In genomic region chr9:66271726-66272125, GRCm38 (mm10) we compare ENCODE assay signal across 22 mouse cellular contexts.
DNase-seq lines count a peak whose midpoint lies in the region; ATAC-seq and TF ChIP-seq lines count a peak whose summit lies in the region.
"Had no signal": no experiment of that assay in that cellular context is flagged by ENCODE, and none has a peak within 500 bp of the region (broad histone marks: within the 10 kb centered on the region; RNA-seq: fewer than 3 reads in every experiment).

No protein-coding gene starts in this region.

- H3K27ac ChIP-seq in forebrain, embryonic 10.5 days, result peak overlapping the region; percentile 69
- H3K27ac ChIP-seq in forebrain, postnatal 0 days (ENCODE audit: low read depth, low read length), result no peak overlapping the region
- H3K27ac ChIP-seq in intestine, embryonic 16.5 days (ENCODE audit: low read length), result no peak overlapping the region
- no peak overlapping the region for H3K27ac ChIP-seq in intestine, postnatal 0 days (ENCODE audit: low read depth, low read length)
- H3K27ac ChIP-seq: embryonic facial prominence, embryonic 15.5 days; forebrain, embryonic 15.5 days; heart, embryonic 13.5 days; hindbrain, embryonic 14.5 days had no signal

- DNase-seq in forebrain, embryonic 10.5 days (ENCODE audit: extremely low spot score, low spot score), result no peak
- DNase-seq in forebrain, postnatal 0 days, result no peak
- peak; percentile 26 for DNase-seq in ES-CJ7 (ENCODE audit: low read depth, low spot score)
- peak; percentile 54 for DNase-seq in ZHBTc4 (ENCODE audit: low read depth, low spot score)
- DNase-seq in spleen, postnatal 14 days (ENCODE audit: low spot score in 2 of 2), result no peak
- DNase-seq: adrenal gland, adult 2 months; adrenal gland, postnatal 36 days; cerebellum, adult 2 months; cerebellum, postnatal 10 days; gastrocnemius, postnatal 14 days; heart, postnatal 4 days; kidney, adult 11 months; kidney, adult 9 months had no signal

- peaks cover 58% of the 10 kb centered on the region for H3K4me1 ChIP-seq in forebrain, embryonic 10.5 days
- peaks cover 13% of the 10 kb centered on the region; the same call in 1 of the 2 replicates for H3K4me1 ChIP-seq in forebrain, postnatal 0 days (ENCODE audit: insufficient read depth)
- peaks cover 26% of the 10 kb centered on the region for H3K4me1 ChIP-seq in intestine, embryonic 16.5 days (ENCODE audit: control insufficient read depth, insufficient read depth, low read length)
- H3K4me1 ChIP-seq in intestine, postnatal 0 days (replicated peaks; ENCODE audit: control insufficient read depth, insufficient read depth, low read length), result peaks cover 21% of the 10 kb centered on the region; the same call in 1 of the 2 replicates

- no peak overlapping the region for H3K4me3 ChIP-seq in forebrain, embryonic 10.5 days
- H3K4me3 ChIP-seq in forebrain, postnatal 0 days (ENCODE audit: low read depth, low read length), result no peak overlapping the region
- H3K4me3 ChIP-seq in intestine, embryonic 16.5 days (ENCODE audit: low read length), result no peak overlapping the region
- no peak overlapping the region for H3K4me3 ChIP-seq in intestine, postnatal 0 days (ENCODE audit: low read depth, low read length)
- H3K4me3 ChIP-seq: embryonic facial prominence, embryonic 15.5 days; erythroblast, embryonic 14.5 days; forebrain, embryonic 15.5 days; heart, embryonic 13.5 days had no signal

- WGBS in forebrain, embryonic 10.5 days, result 48% methylated on average over 5 of the region's 5 CpGs
- 57% methylated on average over 5 of the region's 5 CpGs for WGBS in forebrain, postnatal 0 days
- WGBS in intestine, embryonic 16.5 days, result 51% methylated on average over 5 of the region's 5 CpGs
- WGBS in intestine, postnatal 0 days, result 58% methylated on average over 5 of the region's 5 CpGs

- no peak for TF ChIP-seq CTCF in forebrain, postnatal 0 days (IDR thresholded peaks at IDR 0.05; ENCODE audit: low read depth)
- TF ChIP-seq CTCF in intestine, postnatal 0 days (IDR thresholded peaks at IDR 0.05; ENCODE audit: low read depth), result no peak

- H3K4me2 ChIP-seq in forebrain, postnatal 0 days (ENCODE audit: low read depth), result no peak overlapping the region
- no peak overlapping the region for H3K4me2 ChIP-seq in intestine, embryonic 16.5 days (ENCODE audit: low read depth, low read length)
- H3K4me2 ChIP-seq in intestine, postnatal 0 days (replicated peaks; ENCODE audit: low read depth), result no peak overlapping the region
- H3K4me2 ChIP-seq: embryonic facial prominence, embryonic 15.5 days; forebrain, embryonic 15.5 days; heart, embryonic 13.5 days; hindbrain, embryonic 14.5 days had no signal

- no peaks in the 10 kb centered on the region for H3K27me3 ChIP-seq in forebrain, embryonic 10.5 days (ENCODE audit: poor library complexity, severe bottlenecking)
- no peaks in the 10 kb centered on the region for H3K27me3 ChIP-seq in forebrain, postnatal 0 days (ENCODE audit: insufficient read depth, low read length)
- H3K27me3 ChIP-seq in intestine, embryonic 16.5 days (replicated peaks; ENCODE audit: control insufficient read depth, insufficient read depth, low read length), result no peaks in the 10 kb centered on the region
- H3K27me3 ChIP-seq in intestine, postnatal 0 days (replicated peaks; ENCODE audit: control insufficient read depth, insufficient read depth, low read length), result no peaks in the 10 kb centered on the region
- H3K27me3 ChIP-seq: CH12.LX; embryonic facial prominence, embryonic 15.5 days; forebrain, embryonic 15.5 days; heart, embryonic 13.5 days had no signal

- H3K9ac ChIP-seq in forebrain, postnatal 0 days, result no peak overlapping the region
- peak overlapping the region; percentile 39; the same call in 1 of the 2 replicates for H3K9ac ChIP-seq in intestine, embryonic 16.5 days (ENCODE audit: low read depth, low read length)
- H3K9ac ChIP-seq in intestine, postnatal 0 days (ENCODE audit: low read depth, low read length), result no peak overlapping the region
- H3K9ac ChIP-seq: embryonic facial prominence, embryonic 15.5 days; forebrain, embryonic 15.5 days; heart, embryonic 13.5 days; hindbrain, embryonic 14.5 days had no signal

- ATAC-seq in forebrain, postnatal 0 days, result no peak
- no peak for ATAC-seq in intestine, embryonic 16.5 days
- no peak for ATAC-seq in intestine, postnatal 0 days
- no peak for ATAC-seq in inflammation-experienced regulatory T-cells, adult 6 months
- ATAC-seq: forebrain, embryonic 15.5 days had no signal

- no peaks in the 10 kb centered on the region for H3K36me3 ChIP-seq in forebrain, embryonic 10.5 days (replicated peaks)
- no peaks in the 10 kb centered on the region for H3K36me3 ChIP-seq in forebrain, postnatal 0 days (ENCODE audit: insufficient read depth)
- no peaks in the 10 kb centered on the region for H3K36me3 ChIP-seq in intestine, embryonic 16.5 days (ENCODE audit: control insufficient read depth, insufficient read depth, low read length)
- no peaks in the 10 kb centered on the region for H3K36me3 ChIP-seq in intestine, postnatal 0 days (ENCODE audit: control insufficient read depth, insufficient read depth)
- H3K36me3 ChIP-seq: embryonic facial prominence, embryonic 15.5 days; forebrain, embryonic 15.5 days; heart, embryonic 13.5 days had no signal

- no peaks in the 10 kb centered on the region for H3K9me3 ChIP-seq in forebrain, embryonic 10.5 days
- no peaks in the 10 kb centered on the region for H3K9me3 ChIP-seq in forebrain, postnatal 0 days (ENCODE audit: low read length)
- H3K9me3 ChIP-seq in intestine, embryonic 16.5 days (ENCODE audit: control insufficient read depth, low read length), result no peaks in the 10 kb centered on the region
- H3K9me3 ChIP-seq in intestine, postnatal 0 days (ENCODE audit: control insufficient read depth), result no peaks in the 10 kb centered on the region
- H3K9me3 ChIP-seq: embryonic facial prominence, embryonic 15.5 days; forebrain, embryonic 15.5 days; heart, embryonic 13.5 days had no signal

Comparison
In these comparisons a context has a peak if more than half of its experiments do, and no peak if none do; other contexts are left out.
1. DNase-seq: peak in ES-CJ7 (single experiment) and ZHBTc4 (single experiment); none in forebrain, embryonic 10.5 days (single experiment), forebrain, postnatal 0 days (single experiment) and spleen, postnatal 14 days (0 of 2).